ENCODE assay signal across 20 mouse cellular contexts in genomic region chr2:87114467-87114866, GRCm38 (mm10). TPM values are rescaled to one million over a fixed set of nuclear protein-coding genes. Genes with fewer than 3 reads are reported as not detected.
DNase-seq lines count a peak whose midpoint lies in the region; ATAC-seq lines count a peak whose summit lies in the region.
"Had no signal": no experiment of that assay in that cellular context is flagged by ENCODE, and none has a peak within 500 bp of the region (broad histone marks: within the 10 kb centered on the region; RNA-seq: fewer than 3 reads in every experiment).

Olfr259 (minus strand) TSS chr2:87114567.

- no peaks in the 10 kb centered on the region for H3K27me3 ChIP-seq in hindbrain, embryonic 11.5 days (ENCODE audit: control insufficient read depth, insufficient read depth, low read length)
- no peaks in the 10 kb centered on the region for H3K27me3 ChIP-seq in hindbrain, embryonic 16.5 days (replicated peaks; ENCODE audit: control insufficient read depth, insufficient read depth, low read length)
- H3K27me3 ChIP-seq: CH12.LX, Patski had no signal

- no peak within 1 kb of the TSS for H3K9ac ChIP-seq in hindbrain, embryonic 11.5 days (ENCODE audit: low read depth, low read length)
- H3K9ac ChIP-seq in hindbrain, embryonic 16.5 days (ENCODE audit: low read depth, low read length) = no peak within 1 kb of the TSS

- peak; percentile 3 for DNase-seq in hindbrain, embryonic 11.5 days (ENCODE audit: low spot score)
- DNase-seq: adrenal gland, adult 2 months; adrenal gland, adult 8-10 months; adrenal gland, postnatal 10 days; adrenal gland, postnatal 14 days; adrenal gland, postnatal 25 days; adrenal gland, postnatal 36 days; B cell, adult 2 months; cerebellum, adult 11 months; cerebellum, adult 11-12 months; cerebellum, adult 18-20 months; cerebellum, adult 2 months had no signal

- ATAC-seq in hindbrain, embryonic 11.5 days (ENCODE audit: low FRiP score) = no peak
- no peak for ATAC-seq in hindbrain, embryonic 16.5 days
- ATAC-seq: activated CD4-positive, CD25-positive, alpha-beta regulatory T cell, adult 4 months; CD4-positive, CD25-positive, alpha-beta regulatory T cell, adult 4 months; Patski had no signal

- H3K4me3 ChIP-seq in hindbrain, embryonic 11.5 days (ENCODE audit: low read depth, low read length) = no peak within 1 kb of the TSS
- H3K4me3 ChIP-seq in hindbrain, embryonic 16.5 days (ENCODE audit: low read length) = no peak within 1 kb of the TSS

- no peaks in the 10 kb centered on the region for H3K4me1 ChIP-seq in hindbrain, embryonic 11.5 days (replicated peaks; ENCODE audit: control insufficient read depth, insufficient read depth, low read length)
- no peaks in the 10 kb centered on the region for H3K4me1 ChIP-seq in hindbrain, embryonic 16.5 days (ENCODE audit: control insufficient read depth, insufficient read depth, low read depth, low read length)

- H3K27ac ChIP-seq in hindbrain, embryonic 11.5 days (ENCODE audit: low read depth, low read length) = no peak within 1 kb of the TSS
- no peak within 1 kb of the TSS for H3K27ac ChIP-seq in hindbrain, embryonic 16.5 days (ENCODE audit: low read depth, low read length)

- H3K36me3 ChIP-seq in hindbrain, embryonic 11.5 days (ENCODE audit: control insufficient read depth, insufficient read depth, low read length) = no peaks in the 10 kb centered on the region
- H3K36me3 ChIP-seq in hindbrain, embryonic 16.5 days (ENCODE audit: control insufficient read depth, insufficient read depth, low read length) = no peaks in the 10 kb centered on the region
- H3K36me3 ChIP-seq: G1E had no signal

- H3K9me3 ChIP-seq in hindbrain, embryonic 11.5 days (ENCODE audit: control insufficient read depth, low read length) = no peaks in the 10 kb centered on the region
- no peaks in the 10 kb centered on the region for H3K9me3 ChIP-seq in hindbrain, embryonic 16.5 days (ENCODE audit: control insufficient read depth, low read length)
- H3K9me3 ChIP-seq: G1E had no signal

- no peak within 1 kb of the TSS for H3K4me2 ChIP-seq in hindbrain, embryonic 11.5 days (replicated peaks; ENCODE audit: low read depth, low read length)
- no peak within 1 kb of the TSS for H3K4me2 ChIP-seq in hindbrain, embryonic 16.5 days (ENCODE audit: low read length)

RNA-seq across cellular contexts. Expression of gene Olfr259, which starts in this region (rescaled TPM):
- polyA plus RNA-seq in hindbrain, embryonic 11.5 days (2014; fragmentation: Nextera tagmentation; extraction: Ambion mirVana) = not detected in 2 replicates
- not detected in 2 replicates for polyA plus RNA-seq in hindbrain, embryonic 16.5 days (2015; fragmentation: Nextera tagmentation; extraction: Ambion mirVana)
- polyA plus RNA-seq: activated CD4-positive, CD25-positive, alpha-beta regulatory T cell, adult 4 months; adrenal gland, adult 2 months; brain, embryonic 14.5 days; C2C12; CD4-positive, CD25-positive, alpha-beta regulatory T cell, adult 4 months; cerebellum, adult 2 months; G1E; Patski had no signal

Comparison
In these comparisons a context has a peak if more than half of its experiments do, and no peak if none do; other contexts are left out.
1. Peak in DNase-seq in hindbrain, embryonic 11.5 days; RNA of the gene not detected or under 1 TPM.